Comparison of ENCODE assay signal across 8 mouse cellular contexts in genomic region chr10:81427327-81427726, GRCm38 (mm10). TPM values are rescaled to one million over a fixed set of nuclear protein-coding genes. Genes with fewer than 3 reads are reported as not detected.
DNase-seq lines count a peak whose midpoint lies in the region; ATAC-seq and TF ChIP-seq lines count a peak whose summit lies in the region.

No protein-coding gene starts in this region.

- peak overlapping the region; percentile 84 for H3K9ac ChIP-seq in heart, embryonic 14.5 days (ENCODE audit: low read length)

- no peak overlapping the region for H3K27ac ChIP-seq in heart, embryonic 14.5 days (replicated peaks in 1 of 2; ENCODE audit: control insufficient read depth in 1 of 2, insufficient read depth in 1 of 2, low read depth in 2 of 2, low read length in 2 of 2)
- peak overlapping the region; percentile 66; the same call in 1 of the 2 replicates for H3K27ac ChIP-seq in limb, embryonic 10.5 days
- H3K27ac ChIP-seq in small intestine, adult 2 months (ENCODE audit: insufficient read depth, low read depth, low read length): no peak overlapping the region

- no peaks in the 10 kb centered on the region for H3K9me3 ChIP-seq in heart, embryonic 14.5 days (ENCODE audit: control insufficient read depth, low read length)
- H3K9me3 ChIP-seq in limb, embryonic 10.5 days (replicated peaks): no peaks in the 10 kb centered on the region

- no peak for TF ChIP-seq POLR2A in small intestine, adult 2 months (IDR thresholded peaks at IDR 0.05; ENCODE audit: low read depth, low read length)

- no peak for ATAC-seq in heart, embryonic 14.5 days (ENCODE audit: insufficient number of reproducible peaks, insufficient read depth, low FRiP score, low read depth)

- 32% methylated on average over 3 of the region's 3 CpGs for WGBS in heart, embryonic 14.5 days
- WGBS in limb, embryonic 10.5 days: 27% methylated on average over 3 of the region's 3 CpGs
- 41% methylated on average over 3 of the region's 3 CpGs for WGBS in small intestine, adult 2 months

- H3K4me2 ChIP-seq in heart, embryonic 14.5 days (ENCODE audit: low read length): peak overlapping the region; percentile 93

- H3K4me1 ChIP-seq in heart, embryonic 14.5 days (ENCODE audit: control insufficient read depth in 2 of 2, insufficient read depth in 2 of 2, low read length in 2 of 2): peaks cover 25 to 49% of the 10 kb centered on the region in 2 experiments
- H3K4me1 ChIP-seq in limb, embryonic 10.5 days: peaks cover 59% of the 10 kb centered on the region
- H3K4me1 ChIP-seq in small intestine, adult 2 months (ENCODE audit: control insufficient read depth, insufficient read depth, insufficient read length, low read length): peaks cover 18% of the 10 kb centered on the region

- no peak for DNase-seq in heart, adult 8-10 months (ENCODE audit: low spot score)
- DNase-seq in urinary bladder, postnatal 25 days (ENCODE audit: low spot score): peak; percentile 2
- no peak for DNase-seq in urinary bladder, postnatal 10 days (ENCODE audit: low spot score)
- DNase-seq in limb, embryonic 10.5 days (ENCODE audit: low spot score): peak; percentile 33
- DNase-seq in adrenal gland, postnatal 25 days: no peak
- DNase-seq in spleen, postnatal 36 days (ENCODE audit: low spot score in 2 of 2): no peak

- no peak for TF ChIP-seq CTCF in small intestine, adult 2 months (IDR thresholded peaks at IDR 0.05; ENCODE audit: extremely low read depth, insufficient read length, insufficient replicate concordance, low read depth, low read length)

- no peaks in the 10 kb centered on the region for H3K36me3 ChIP-seq in heart, embryonic 14.5 days (ENCODE audit: control insufficient read depth, insufficient read depth, low read length)
- H3K36me3 ChIP-seq in limb, embryonic 10.5 days: no peaks in the 10 kb centered on the region
- no peaks in the 10 kb centered on the region for H3K36me3 ChIP-seq in small intestine, adult 2 months (ENCODE audit: control insufficient read depth, insufficient read depth, low read length)

- H3K4me3 ChIP-seq in heart, embryonic 14.5 days (ENCODE audit: control insufficient read depth in 1 of 2, insufficient read depth in 1 of 2, low read depth in 1 of 2, low read length in 2 of 2): peak overlapping the region; percentile 59 to 73
- peak overlapping the region; percentile 49 for H3K4me3 ChIP-seq in limb, embryonic 10.5 days
- H3K4me3 ChIP-seq in small intestine, adult 2 months (ENCODE audit: low read depth, low read length): peak overlapping the region; percentile 3; the same call in 1 of the 2 replicates

- H3K27me3 ChIP-seq in heart, embryonic 14.5 days (ENCODE audit: control insufficient read depth, insufficient read depth, low read length): no peaks in the 10 kb centered on the region
- peaks cover 84% of the 10 kb centered on the region for H3K27me3 ChIP-seq in limb, embryonic 10.5 days (ENCODE audit: low read depth, poor library complexity, severe bottlenecking)
- H3K27me3 ChIP-seq in small intestine, adult 2 months (ENCODE audit: control insufficient read depth, insufficient read depth, low read length): no peaks in the 10 kb centered on the region

RNA-seq across cellular contexts. Expression of gene Nfic, which starts 28.1 kb away (rescaled TPM):
- 45.0 and 47.0 TPM in 2 replicates for polyA plus RNA-seq in heart, embryonic 14.5 days (2014; fragmentation: Nextera tagmentation; extraction: Ambion mirVana)
- 100 to 1,000 TPM; 100 to 132 (median 108) TPM for total RNA-seq in heart, adult 8-10 months (2022)
- polyA plus RNA-seq in limb, embryonic 10.5 days (2016; fragmentation: Nextera tagmentation; extraction: Ambion mirVana): 9.3 and 19.8 TPM in 2 replicates
- polyA plus RNA-seq in small intestine, adult 2 months (2012; rRNA removed): 15.5 and 19.4 TPM in 2 replicates
- 100 and 129 TPM in 2 replicates for total RNA-seq in adrenal gland, postnatal 25 days (2021)

RNA-seq across cellular contexts. Expression of gene Smim24, which starts 34.5 kb away (rescaled TPM):
- 3.8 and 4.7 TPM in 2 replicates for polyA plus RNA-seq in heart, embryonic 14.5 days (2014; fragmentation: Nextera tagmentation; extraction: Ambion mirVana)
- total RNA-seq in heart, adult 8-10 months (2022): 1 to 10 TPM; 1.4 to 2.4 (median 1.9) TPM
- 1.9 and 2.9 TPM in 2 replicates for polyA plus RNA-seq in limb, embryonic 10.5 days (2016; fragmentation: Nextera tagmentation; extraction: Ambion mirVana)
- polyA plus RNA-seq in small intestine, adult 2 months (2012; rRNA removed): 2,702 and 6,898 TPM in 2 replicates
- 1.4 TPM in 1 of 2 replicates, not detected in the other for total RNA-seq in adrenal gland, postnatal 25 days (2021)

RNA-seq across cellular contexts. Expression of gene Gm48552, which starts 38.5 kb away (rescaled TPM):
- polyA plus RNA-seq in heart, embryonic 14.5 days (2014; fragmentation: Nextera tagmentation; extraction: Ambion mirVana): 1.0 TPM in 2 replicates
- total RNA-seq in heart, adult 8-10 months (2022): under 1 TPM in 2 of 4 experiments, not detected in 2; 0.50 to 0.72 TPM
- 1.4 and 1.5 TPM in 2 replicates for polyA plus RNA-seq in limb, embryonic 10.5 days (2016; fragmentation: Nextera tagmentation; extraction: Ambion mirVana)
- polyA plus RNA-seq in small intestine, adult 2 months (2012; rRNA removed): 2.9 and 5.0 TPM in 2 replicates
- total RNA-seq in adrenal gland, postnatal 25 days (2021): 1.5 TPM in 1 of 2 replicates, not detected in the other

RNA-seq across cellular contexts. Expression of gene Gm48551, which starts 43.1 kb away (rescaled TPM):
- polyA plus RNA-seq in heart, embryonic 14.5 days (2014; fragmentation: Nextera tagmentation; extraction: Ambion mirVana): 1.7 and 2.0 TPM in 2 replicates
- 1 to 10 TPM in 2 of 4 experiments, under 1 TPM in 2; 0.73 to 1.3 (median 1.0) TPM for total RNA-seq in heart, adult 8-10 months (2022)
- 3.8 and 4.2 TPM in 2 replicates for polyA plus RNA-seq in limb, embryonic 10.5 days (2016; fragmentation: Nextera tagmentation; extraction: Ambion mirVana)
- 1.8 and 4.8 TPM in 2 replicates for polyA plus RNA-seq in small intestine, adult 2 months (2012; rRNA removed)
- total RNA-seq in adrenal gland, postnatal 25 days (2021): 1.7 TPM in 2 replicates

RNA-seq across cellular contexts. Expression of gene Dohh, which starts 43.1 kb away (rescaled TPM):
- 52.6 and 53.5 TPM in 2 replicates for polyA plus RNA-seq in heart, embryonic 14.5 days (2014; fragmentation: Nextera tagmentation; extraction: Ambion mirVana)
- 10 to 100 TPM; 49.1 to 55.0 (median 53.8) TPM for total RNA-seq in heart, adult 8-10 months (2022)
- 101 and 115 TPM in 2 replicates for polyA plus RNA-seq in limb, embryonic 10.5 days (2016; fragmentation: Nextera tagmentation; extraction: Ambion mirVana)
- polyA plus RNA-seq in small intestine, adult 2 months (2012; rRNA removed): 86.8 and 113 TPM in 2 replicates
- 48.4 and 52.7 TPM in 2 replicates for total RNA-seq in adrenal gland, postnatal 25 days (2021)

Comparison
In these comparisons a context has a peak if more than half of its experiments do, and no peak if none do; other contexts are left out.
1. DNase-seq: peak in urinary bladder, postnatal 25 days (single experiment) and limb, embryonic 10.5 days (single experiment); none in heart, adult 8-10 months (single experiment), urinary bladder, postnatal 10 days (single experiment), adrenal gland, postnatal 25 days (single experiment) and spleen, postnatal 36 days (0 of 2).
2. H3K4me3 ChIP-seq: peak in every context shown above with its lines; median percentile 66 in heart, embryonic 14.5 days; 49 in limb, embryonic 10.5 days; 3 in small intestine, adult 2 months.
3. RNA of gene Smim24, which starts 34.5 kb away (polyA plus RNA-seq): 2,702 to 6,898 TPM in small intestine, adult 2 months; 3.8 to 4.7 TPM in heart, embryonic 14.5 days and 1.9 to 2.9 TPM in limb, embryonic 10.5 days; every median in the first group is over 100 times any median in the second.